Mouse (Mus musculus) R1 (cell line): Measurements from ENCODE around the gene Hmox2.

Experiments
- DNase-seq: peaks from one replicate; pipeline ENCODE4 v3.0.0-alpha.2; 2018; ENCODE audit warnings: low read depth, low spot score

Hmox2 gene

DNA sequence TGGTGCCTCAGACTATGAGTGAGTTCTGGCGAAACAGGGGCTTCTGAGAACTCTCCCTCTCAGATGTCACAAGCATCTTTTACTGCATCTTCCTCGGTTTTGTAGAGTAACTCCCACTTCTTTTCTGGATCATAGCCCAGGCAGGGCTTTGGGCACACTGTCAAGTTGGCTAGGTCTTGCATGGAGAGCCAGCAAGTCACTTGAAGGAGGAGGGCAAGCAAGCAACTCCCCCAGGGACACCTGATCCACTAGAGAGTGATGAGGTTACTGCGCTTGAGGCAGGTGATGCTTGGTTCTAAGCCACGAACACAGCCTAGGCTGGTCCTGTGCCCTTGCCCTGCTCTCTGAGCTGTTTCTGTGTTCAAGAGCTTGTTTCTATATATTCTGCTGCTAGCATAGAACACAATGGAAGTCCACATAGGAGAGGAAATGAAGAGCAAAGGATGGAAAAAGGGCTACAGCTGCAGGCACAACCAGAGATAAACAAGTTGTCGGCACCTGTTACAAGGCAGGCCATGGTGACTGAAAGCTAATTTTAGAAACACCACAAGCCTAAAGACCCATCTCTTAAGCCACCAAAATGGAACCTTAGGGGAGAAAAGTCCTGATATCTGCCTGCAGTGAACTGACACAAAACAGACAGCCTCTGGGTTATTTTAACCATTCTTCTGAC lies 55.5 kb downstream of the Hmox2 start:
- no peak for DNase-seq

DNA sequence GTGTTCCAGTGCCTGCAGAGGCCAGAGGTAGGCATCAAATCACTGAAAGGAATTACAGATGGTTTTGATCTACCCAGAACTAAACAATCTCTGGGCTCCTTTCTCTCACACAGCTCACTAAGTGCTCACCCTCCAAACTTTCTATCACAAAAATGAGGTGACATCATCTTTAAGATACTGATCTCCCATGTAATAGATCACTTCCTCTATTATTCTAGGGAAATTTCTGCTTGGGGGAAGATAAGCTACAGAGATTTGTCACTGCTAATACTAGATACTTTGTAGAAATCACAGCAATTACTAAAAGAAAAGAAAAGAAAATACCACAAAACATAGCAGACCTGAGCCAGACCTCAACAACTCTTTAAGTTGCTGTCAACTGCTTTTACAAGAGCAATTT lies 56.4 kb downstream of the Hmox2 start:
- no peak for DNase-seq

DNA sequence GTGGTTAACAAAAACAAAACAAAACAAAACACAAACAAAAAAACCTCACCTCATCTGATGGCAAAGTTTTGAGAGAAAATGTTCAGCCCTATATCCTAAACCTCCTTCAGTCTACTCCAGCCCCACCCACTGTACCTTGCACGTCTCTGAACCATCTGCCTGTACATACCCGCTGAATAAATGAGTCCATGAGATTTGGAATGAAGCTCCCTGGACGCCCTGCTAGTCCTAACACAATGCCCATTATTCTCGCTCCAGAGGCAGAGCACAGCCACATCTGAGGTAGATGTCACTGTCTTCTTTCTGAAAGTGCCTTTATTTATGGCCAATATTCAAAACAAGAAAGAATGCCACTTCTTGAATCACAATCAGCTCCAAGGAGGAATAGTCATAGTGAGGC lies 59.5 kb downstream of the Hmox2 start:
- DNase-seq, result no peak

DNA sequence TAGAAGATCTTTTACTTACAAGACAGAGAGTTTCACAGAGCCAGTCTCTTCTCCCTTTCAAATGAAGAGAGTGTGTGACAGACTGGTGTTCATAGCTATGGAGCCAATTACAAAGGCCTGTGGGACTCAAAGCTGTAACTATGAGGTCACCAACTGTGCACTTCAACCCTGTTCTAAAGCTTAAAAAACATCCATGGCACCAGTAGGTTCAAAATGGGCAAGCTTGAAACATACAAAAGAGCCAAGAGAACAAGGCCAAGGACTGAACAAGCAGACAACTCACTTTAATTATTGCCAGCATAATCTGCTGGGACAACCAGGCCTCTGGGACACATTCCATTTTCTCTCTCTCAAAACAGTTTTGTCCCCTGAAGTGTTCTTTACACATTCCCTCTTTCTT lies 62.0 kb downstream of the Hmox2 start:
- no peak for DNase-seq

DNA sequence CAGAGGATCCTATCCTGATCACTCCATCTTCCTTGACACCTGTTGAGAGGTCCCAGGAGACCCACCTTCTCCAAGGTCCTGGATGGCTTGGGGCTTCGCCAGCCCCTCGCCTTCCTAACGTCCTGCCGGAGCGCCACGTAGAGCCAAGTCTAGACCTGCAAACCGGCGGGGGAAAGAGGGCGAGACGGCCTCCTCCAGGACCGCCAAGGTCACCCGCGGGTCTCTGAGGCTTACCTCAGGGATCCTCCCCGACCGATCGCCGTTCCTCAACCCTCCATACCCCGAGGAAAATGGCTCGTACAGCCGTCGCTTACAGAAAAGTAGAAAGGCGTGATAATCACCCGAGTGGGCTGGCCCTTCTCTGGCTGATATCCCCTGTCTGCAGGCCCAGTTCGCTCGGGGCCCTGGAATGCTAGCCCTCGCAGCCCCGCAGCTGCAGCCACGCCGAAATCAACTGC lies 63.2 kb downstream of the Hmox2 start:
- peak; percentile 58 for DNase-seq

DNA sequence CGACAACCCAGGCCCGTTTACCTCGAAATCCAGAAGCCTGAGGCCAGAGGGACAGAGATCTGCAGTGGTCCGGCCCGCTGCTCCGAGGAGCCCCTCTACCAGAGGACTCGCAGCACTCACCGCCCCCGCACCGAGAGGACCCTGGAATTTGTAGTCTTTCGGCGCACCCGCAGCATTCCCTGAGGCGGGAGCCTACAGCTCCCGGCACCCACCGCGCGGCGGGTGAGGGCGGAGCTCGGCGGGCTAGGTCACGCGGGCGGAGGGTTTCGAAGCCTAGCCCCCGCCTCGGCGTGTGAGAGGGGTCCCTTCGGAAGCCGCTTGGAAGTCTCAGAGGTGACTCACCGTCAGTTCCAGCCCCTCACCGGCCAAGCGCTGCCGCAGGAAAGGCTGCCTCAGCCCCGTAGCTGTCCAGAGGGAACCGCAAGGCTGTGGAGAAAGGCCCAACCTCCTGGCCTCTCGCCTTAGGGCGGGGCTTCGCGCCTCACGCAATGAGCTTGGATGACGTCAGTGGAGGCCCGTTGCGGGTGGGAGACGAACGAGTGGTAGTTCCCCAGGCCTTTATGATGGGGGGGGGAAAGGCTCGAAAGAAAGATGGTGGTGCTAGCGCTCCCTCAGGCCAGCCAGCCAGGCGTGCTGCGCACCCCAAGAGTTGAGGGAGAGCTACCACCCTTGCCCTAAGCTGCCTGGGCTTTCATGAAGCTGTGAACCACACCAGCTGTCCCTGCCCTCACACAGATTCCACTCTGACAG lies 63.8 kb downstream of the Hmox2 start, which contains the start of gene Cdip1:
TSS of gene Cdip1 (minus strand) at position 483 of the 750 bp plus-strand sequence.
- peak; percentile 95 for DNase-seq

DNA sequence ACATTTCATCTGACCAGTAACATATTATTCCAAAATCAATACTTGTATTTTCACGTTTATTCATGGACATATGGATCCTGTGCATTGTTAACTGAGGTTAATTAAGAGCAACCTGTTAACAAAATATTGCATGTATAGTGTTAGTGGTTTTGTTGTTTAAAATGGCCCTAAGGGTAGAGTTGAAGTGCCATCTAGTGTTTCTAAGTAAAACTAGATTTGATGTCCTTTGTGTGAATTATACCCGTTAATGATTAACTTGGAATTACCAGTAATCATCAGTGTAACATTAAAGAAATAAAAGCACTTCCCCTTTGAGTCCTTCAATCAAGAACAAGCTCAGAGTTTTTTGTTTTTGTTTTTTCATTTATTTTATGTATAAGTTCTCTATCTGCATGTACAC lies 65.2 kb downstream of the Hmox2 start:
- no peak for DNase-seq

DNA sequence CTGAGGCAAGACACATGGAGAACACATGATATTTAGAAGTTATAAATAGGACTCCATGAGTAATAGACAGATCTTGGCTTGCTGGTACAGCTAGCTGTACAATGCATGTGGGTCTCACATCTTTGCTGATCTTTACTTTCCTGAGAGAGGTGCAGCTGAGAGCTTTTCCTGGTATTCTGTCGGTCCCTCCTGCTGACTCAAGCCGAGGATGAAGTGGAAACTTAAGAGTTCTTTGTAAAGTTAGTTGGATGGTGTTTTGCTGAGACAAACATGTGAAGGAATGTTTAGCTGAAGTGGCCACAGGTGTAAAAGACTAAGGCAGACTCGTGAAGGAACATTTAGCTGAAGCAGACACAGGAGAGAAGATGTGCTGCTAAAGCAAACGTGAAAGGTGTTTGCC lies 70.5 kb downstream of the Hmox2 start:
- no peak for DNase-seq
